Mouse (Mus musculus): ENCODE data around the gene Ucma.

The Ucma gene

DNA sequence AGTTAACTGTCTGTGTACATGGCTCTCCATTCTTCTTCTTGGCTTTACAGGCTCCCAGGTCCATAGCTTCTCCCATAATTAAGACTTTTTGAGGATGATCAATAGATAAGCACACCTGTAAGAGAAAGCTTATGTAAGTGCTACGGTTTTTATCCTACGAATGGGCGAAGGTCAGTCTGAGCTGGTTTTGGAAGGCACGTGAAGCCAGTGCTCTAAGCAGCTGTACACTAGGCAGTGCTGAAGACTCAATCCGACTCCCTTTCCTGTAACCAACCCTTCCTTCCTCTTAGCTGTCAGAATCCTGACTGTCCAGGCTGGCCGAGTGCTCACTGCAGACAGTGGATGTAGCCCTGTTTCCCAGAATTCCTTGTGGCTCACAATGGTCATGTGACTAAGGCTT is 25.3 kb downstream of the Ucma start:
- no peak for DNase-seq (ENCODE audit: low read depth, low spot score)

DNA sequence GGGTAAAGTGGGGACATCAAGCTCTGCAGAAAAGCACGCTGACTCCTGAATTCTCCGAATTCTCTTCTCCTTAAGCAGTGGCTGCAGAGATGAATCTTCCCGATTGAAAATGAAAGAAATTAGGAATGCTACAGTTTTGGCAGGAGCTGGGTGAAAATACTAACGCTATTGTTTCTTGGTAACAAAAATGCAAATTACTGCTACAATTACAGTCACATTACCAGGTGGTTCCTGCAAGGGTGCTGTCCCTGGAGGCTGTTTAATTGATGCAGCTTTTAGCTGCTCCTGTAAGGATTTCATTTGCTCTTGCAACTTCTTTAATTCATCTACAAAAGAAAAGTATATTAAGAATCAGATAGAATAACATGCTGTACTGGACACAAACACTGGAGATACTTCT is 31.2 kb downstream of the Ucma start:
- DNase-seq (ENCODE audit: low read depth, low spot score) = no peak

DNA sequence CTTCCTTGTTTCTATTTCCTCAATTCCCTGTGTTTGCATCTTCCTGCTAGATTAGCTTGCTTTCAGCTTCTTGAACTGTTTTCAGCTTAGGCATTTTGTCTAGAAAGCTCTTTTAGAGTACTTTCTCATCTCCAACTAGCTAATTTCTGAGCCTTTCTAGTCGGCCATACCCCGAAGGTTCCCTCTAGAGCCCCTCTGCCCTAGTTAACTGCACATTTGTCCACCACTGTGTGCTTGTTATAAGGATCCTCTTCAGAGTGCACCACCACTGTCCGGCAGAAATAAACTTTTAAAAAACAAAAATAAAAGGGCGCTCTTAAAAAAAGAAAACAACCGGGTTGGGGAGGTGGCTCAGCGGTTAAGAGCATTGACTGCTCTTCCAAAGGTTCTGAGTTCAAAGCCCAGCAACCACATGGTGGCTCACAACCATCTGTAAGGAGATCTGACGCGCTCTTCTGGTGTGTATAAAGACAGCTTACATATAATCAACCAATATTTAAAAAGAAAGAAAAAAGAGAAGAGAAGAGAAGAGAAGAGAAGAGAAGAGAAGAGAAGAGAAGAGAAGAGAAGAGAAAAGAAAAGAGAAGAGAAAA is 36.1 kb downstream of the Ucma start:
- DNase-seq (ENCODE audit: low read depth, low spot score) = no peak

DNA sequence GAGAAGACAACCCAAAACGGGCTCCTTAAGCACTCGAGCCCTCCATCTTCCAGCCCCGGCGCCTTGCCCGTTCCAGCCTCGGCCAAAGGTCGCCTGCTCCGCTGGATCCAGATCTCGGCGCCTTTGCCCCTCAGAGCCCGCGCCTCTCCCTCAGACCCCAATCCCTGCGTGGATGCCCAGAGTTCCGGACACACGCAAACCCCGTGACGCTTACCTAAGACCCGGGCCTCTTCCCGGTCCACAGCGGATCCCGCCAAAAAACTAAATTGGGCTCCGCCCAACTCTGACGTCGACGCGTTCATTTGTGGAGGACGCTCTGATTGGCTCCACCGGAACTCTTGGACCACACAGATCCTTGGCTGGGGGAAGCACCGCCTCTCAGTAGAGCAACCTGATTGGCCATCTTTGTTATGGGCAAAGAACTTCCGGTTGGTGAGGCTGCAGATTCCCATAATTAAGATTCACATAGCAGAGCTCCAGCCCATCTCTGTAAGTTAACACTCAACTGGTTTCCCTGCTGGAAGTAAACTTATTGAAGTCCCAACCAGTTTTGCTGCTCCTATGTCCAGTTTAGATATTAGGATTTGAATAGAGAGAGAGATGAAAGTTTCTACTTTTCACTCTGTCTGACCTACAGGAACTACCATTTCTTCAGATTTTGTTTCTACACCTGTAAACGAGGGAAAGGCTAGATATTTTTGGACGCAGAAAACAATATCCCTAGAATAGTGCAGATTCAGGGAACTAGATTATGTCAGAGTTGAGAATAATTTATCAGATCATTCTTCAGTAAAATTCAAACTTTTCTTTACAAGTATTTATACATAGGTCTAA is 36.8 kb downstream of the Ucma start, which contains the start of gene Mcm10:
Mcm10 (minus strand) TSS at position 301 of the 834 bp plus-strand sequence.
- peak; percentile 98 for DNase-seq (ENCODE audit: low read depth, low spot score)

DNA sequence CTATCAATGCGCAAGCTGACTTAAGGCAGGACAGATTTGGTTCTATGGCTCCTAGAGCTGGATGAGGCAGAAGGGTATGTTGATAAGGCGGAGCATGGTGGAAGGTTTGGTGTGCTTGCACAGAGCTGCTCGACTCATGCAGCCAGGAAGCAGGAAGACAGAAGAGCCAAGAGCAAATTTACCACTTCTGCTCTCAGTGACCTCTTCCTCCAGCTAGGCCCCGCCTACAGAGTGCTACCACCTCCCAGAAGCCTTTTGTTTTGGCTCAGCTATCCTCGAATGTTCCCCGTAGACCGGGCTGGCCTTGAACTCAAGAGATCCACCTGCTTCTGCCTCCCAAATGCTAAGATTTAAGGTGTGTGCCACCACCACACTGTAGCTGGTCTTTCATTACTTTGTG is 38.7 kb downstream of the Ucma start:
- no peak for DNase-seq (ENCODE audit: low read depth, low spot score)

DNA sequence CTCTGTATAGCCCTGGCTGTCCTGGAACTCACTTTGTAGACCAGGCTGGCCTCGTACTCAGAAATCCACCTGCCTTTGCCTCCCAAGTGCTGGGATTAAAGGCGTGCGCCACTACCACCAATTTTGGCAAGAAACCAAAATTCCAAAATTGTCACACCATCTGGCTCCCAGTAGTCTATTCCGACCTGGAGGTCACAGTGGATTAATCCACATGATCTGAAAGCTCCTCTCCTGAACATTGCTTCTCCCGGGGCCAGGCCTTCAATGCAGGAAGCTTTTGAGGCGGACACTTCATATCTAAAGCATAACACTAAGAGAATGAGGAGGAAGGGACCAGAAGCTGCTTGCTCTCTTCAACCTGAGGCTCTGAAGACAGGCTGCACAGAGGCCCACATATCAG is 39.6 kb downstream of the Ucma start:
- no peak for DNase-seq (ENCODE audit: low read depth, low spot score)

DNA sequence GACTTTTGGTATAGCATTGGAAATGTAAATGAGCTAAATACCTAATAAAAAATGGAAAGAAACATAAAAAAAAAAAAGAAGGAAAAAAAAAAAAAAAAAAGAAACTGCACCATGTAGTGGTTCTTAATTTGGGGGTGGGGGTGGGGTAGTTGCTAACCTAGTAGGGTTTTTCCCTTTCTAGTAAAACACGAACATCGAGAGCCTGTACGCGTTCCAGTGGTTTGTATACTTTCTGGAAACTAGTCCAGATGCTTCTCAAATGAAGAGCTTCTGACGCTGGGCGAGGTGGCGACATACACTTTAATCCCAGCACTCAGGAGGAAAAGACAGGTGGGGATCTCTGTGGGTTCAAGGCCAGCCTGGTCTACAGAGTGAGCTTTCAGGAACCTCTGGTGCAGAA is 41.0 kb downstream of the Ucma start:
- DNase-seq (ENCODE audit: low read depth, low spot score) = no peak

DNA sequence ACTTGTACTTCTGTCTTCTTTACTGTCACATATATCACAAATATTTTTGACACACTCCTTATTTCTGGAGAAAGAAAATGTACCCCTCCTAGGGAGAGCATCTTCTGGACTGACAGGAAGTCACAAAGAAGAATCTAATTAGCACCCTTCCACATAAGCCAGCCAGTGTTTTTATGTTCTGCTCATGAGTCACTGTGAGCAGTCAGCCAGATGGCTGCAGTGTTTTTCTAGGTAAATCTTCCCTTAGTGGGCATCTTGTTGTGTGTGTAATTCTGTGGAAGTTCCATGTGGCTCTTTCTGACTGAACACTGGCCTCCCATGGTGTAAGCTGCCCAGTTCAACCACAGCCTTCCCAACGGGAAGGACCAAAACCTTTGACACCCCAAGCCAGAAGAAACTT is 43.8 kb downstream of the Ucma start:
- DNase-seq (ENCODE audit: low read depth, low spot score) = no peak

DNA sequence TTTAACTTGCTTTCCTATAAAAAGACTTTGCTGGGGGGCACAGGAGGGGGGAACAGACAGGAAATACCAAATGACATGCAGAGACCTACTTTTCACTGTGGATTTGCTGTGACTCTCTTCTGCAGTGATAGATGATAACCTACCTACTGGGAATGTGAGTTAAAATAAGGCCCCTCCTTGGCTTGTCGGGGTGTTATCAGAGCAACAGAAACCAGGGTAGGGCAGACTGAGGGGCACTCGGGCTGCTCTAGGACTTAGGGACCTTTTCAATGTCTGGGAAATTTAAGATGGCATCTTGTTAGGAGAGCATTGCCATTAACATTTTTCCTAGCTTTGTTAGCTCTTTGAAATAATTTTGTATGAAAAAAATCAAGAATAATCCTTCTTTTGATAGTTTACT is 47.4 kb downstream of the Ucma start:
- no peak for DNase-seq (ENCODE audit: low read depth, low spot score)

DNA sequence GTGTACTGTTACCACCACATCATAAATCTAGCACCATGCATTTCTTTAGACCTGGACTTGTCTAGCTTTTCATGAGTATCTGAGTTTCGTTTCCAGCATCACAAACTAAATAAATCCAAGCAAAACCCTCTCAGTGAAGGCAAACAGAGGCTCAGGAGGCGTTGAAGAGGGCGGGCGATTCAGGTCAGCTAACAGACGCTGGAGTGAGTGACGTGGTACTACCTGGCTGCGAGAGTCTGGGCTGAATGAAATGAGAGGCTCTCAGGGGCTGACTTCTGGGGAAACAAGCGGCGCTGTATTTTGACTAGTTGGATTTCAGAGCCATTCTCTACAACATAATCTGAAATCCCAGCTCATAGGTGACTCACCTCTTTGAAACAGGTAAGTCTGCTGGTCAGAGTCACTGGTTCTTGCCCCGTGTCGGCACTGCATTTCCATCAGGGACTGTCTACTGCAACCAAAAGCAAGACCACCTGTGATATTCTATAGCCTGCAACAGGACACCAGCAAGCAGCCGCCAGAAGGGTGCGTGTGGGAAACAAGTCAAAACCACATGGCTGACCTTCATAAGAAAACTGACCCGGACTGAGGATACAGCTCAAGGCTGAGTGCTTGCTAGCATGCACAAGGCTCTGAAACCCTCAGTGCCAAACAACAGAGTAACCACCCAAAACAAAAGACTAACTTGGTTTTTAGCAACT is 47.9 kb downstream of the Ucma start:
- DNase-seq (ENCODE audit: low read depth, low spot score) = peak; percentile 47

DNA sequence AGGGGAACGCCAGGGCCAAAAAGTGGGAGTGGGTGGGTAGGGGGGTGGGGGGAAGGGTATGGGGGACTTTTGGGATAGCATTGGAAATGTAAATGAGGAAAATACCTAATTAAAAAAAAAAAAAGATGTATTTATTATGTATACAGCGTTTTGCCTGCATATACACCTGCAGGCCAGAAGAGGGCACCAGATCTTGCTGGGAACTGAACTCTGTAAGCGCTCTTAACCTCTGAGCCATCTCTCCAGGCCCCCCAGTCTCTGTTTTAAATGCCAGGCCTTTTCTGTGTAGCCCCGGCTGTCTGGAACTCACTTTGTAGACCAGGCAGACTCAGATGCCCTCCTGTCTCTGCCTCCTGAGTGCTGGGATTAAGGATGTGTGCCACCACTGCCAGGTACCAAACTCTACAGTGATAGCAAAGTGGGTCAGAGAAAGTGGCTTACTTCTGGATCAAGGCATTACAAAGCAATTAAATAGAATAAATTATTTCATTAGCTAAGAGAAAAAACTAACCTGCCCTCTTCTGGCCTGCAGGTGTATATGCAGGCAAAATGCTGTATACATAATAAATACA is 49.3 kb downstream of the Ucma start:
- no peak for DNase-seq (ENCODE audit: low read depth, low spot score)

DNA sequence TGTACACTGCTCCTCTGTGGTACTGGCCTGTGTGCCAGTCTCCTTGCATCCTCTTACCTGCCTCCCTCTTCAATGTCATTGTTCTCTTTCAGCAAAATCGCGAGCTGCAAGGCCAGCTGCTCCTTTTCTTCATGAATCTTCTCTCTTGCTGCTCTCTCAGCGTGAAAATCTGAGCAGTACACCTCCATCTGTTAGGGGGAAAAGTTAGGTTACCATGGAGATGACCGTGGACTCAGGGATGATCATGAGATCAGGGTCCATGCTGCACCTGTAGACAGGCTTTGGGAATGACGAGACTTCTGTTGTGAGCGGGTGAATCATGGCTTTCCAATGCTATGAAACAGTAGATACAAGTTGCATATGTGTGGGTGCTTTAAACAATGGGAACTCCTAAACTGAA is 51.1 kb downstream of the Ucma start:
- DNase-seq (ENCODE audit: low read depth, low spot score) = no peak

DNA sequence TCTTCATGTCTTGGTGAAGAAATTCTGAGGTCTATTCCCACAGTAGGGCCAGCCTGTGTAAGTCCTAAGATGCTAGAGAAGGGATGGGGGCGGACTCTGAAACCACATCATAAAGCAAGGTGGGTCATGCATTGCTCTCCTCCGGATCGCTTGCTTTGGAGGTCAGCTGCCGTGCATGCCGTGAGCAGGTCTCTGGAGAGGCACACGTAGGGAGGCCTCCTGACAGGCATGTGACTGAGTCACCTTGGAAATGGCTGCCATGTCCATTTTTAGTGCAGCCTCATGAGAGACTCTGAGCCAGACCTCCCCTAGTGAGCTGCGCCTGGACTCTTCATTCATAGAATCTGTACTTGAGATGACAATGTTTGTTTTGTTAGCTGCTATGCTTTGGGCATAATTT is 52.1 kb downstream of the Ucma start:
- no peak for DNase-seq (ENCODE audit: low read depth, low spot score)

DNA sequence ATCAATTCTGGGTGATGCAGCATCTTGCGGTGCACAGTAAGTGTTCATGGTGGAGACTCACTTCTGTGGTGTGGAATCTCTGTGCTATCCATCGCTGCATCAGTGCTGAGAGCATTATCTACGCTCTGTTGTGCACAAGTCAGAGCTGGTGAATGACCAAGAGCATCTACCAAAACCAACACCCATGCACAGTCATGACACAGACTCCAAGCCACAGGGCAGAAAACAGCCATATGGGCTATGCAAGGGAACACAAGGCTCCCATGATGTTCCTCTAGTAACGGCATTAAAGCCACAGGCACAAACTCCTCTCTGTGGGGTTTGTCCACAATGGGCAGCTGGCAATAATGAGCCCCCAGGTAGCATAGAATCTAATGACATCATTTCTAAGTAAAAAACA is 53.9 kb downstream of the Ucma start:
- DNase-seq (ENCODE audit: low read depth, low spot score) = no peak

DNA sequence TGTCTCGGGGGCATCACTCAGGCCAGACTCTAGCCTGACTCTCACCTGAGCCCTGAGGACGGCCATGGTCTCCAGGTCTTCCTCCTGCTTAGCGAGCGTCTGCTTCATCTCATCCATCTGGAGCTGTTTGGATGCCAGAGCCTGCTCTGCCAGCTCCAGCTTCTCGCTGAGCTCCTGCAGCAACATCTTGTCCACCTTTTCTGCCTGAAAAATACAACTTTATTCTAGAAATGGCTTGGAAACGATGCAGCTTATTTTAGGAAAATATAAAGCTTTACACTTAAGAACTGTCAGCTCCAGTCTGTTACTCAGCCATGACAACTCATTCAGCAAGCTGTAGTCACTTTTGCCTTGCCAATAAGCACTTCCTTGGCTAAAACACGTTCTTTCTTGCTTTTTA is 55.3 kb downstream of the Ucma start:
- no peak for DNase-seq (ENCODE audit: low read depth, low spot score)

DNA sequence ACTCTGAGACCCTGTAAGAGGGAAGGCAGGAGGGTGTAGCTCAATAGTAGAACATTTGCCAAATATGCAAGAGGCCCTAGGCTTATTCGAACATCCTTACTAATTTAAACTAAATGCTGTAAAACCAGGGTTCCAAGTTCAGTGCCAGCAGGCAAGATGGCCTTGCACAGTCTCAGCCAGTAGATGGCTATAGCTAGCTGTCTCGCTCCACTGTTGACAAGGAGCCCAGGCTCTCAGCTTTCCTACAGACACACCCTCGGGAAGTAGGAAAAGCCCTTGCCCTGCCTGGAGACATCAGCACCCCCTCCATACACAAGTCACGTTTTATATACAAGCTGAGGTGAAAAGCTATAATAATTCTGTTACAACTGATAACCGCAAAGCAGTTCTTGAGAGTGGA is 56.7 kb downstream of the Ucma start:
- DNase-seq (ENCODE audit: low read depth, low spot score) = no peak

DNA sequence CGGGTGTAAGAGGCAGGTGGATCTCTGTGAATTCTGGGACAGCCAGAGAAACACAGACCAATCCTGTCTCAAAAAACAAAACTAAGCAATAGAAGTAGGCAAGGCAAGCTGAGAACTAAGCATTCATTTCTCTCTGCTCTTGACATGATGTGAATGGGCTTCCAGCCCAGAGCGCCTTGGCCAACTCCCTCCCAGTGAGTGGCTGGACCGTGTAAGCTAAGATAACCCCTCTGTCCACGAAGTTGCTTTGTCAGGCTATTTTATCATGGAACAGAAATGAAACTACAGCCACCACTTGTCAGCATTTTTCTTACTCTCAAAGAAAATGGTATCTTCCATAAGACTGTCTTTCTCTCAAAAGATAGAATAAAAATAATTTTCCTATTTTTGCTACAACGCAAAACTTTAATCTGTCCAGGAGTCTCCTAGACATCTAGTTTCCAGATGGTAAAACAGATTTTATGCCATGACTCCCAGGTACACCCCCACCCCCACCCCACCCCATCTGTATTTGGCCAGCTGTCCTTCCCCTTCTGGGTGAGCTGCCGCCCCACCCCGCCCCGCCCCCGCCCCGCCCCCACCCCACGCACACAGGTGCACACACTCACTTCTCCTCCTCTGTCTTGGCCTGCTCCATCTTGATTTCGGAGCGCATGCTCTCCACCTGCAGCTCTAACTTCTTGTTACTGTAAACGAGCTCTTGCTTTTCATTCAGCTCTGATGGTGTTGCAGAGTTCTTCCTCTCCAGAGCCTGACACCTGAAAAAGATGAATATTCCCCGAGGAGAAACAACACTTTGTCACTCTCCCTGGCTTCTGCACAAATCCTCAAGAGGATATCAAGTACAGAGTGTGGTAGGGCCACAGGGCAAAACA is 57.9 kb downstream of the Ucma start:
- DNase-seq (ENCODE audit: low read depth, low spot score) = no peak

DNA sequence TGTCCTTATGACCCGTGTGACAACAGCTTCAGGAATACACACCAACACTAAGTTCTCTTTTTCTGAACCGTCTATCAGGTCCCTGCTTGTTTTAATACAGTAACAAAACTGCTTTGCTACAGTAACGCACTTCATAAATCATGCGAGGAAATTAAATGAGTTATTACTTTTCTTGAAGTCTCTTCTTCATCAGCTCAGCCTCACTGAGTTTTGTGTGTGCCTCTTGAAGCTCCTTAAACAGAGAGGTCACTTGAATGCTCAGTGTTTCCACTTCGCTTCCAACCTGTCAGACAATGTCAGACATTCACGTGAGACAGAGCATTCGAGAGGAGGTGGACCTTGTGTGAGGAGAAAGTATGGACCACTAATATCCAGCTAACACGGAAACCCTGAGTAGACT is 58.9 kb downstream of the Ucma start:
- no peak for DNase-seq (ENCODE audit: low read depth, low spot score)

DNA sequence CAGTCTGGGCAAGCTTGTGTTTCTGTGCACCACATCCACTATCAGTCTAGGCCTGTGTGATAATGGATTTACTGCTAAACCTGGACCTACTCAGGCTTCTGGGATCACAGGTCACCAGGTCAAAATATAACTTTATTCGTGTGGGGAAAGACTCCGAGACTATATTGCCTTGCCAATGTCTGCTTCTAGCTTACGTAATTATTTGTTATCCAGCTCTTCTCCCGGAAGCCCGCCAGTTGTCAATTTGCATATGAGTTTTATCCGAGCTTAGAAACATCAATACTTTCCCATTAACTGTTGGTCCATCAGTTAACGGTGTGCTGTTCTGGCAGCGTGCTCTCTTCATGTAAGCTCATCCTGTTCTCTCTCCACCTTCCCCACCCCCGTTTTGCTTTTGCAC is 59.3 kb downstream of the Ucma start:
- no peak for DNase-seq (ENCODE audit: low read depth, low spot score)

Measured in forelimb bud, embryonic 11.5 days (tissue).